Mouse (Mus musculus): ENCODE measurements at regions not wholly inside any gene's neighbourhood (a gene's known extent, or its start where the extent isn't known, plus 50 kb on each side); places are given as distances from the start of the nearest gene placed in this dataset.

DNA sequence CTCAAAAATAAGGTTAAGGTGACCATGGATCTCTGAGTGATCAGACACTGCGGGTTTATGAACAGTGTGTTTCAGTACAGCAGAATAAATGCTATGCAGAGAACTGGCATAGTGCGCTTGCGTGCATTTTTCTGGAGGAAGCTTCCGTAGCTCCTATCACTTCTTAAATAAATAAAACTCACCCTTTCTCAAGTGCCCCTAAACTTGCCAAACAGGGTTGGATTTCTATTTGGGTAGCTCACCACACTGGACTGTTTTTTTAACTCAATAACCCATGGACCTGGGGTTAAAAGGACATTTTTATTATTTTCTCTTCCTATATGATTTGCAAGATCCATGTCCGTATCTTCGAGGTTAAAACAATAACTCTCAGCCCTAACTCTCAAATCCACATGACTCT is 182.8 kb downstream of the Il20rb start:
- no peak for TF ChIP-seq CTCF (conservative IDR thresholded peaks at IDR 0.05; ENCODE audit: insufficient read depth, insufficient read length, low read depth, low read length)
- no peak for TF ChIP-seq POLR2A (IDR thresholded peaks at IDR 0.05; ENCODE audit: low read depth, low read length)

All from kidney, adult 2 months (tissue).